21 mouse cellular contexts compared by ENCODE assay signal in the genomic region with DNA sequence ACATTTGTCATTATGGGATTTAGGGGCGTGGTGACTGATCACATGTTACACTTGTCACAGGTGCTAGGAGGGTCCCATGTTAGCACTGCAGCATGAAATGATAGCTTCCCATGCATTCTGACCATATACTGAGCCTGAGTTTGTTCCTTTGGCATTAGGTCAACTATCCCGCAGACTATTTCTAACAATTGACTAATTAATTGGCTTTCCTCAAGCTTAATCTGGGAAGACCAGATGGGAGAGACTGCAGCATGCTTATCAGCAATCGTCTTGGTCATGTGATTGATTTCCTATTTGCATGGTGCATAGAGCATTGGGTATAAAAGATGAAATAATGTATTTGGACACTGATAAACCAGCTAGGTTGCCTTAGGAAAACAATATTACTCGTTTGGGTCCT.
"Had no signal": no experiment of that assay in that cellular context is flagged by ENCODE, and none has a peak within 500 bp of the region (broad histone marks: within the 10 kb centered on the region; RNA-seq: fewer than 3 reads in every experiment).

No protein-coding gene starts in this region.

- H3K9ac ChIP-seq: heart, embryonic 13.5 days; heart, embryonic 15.5 days; hindbrain, embryonic 12.5 days; hindbrain, embryonic 14.5 days; intestine, embryonic 15.5 days; limb, embryonic 12.5 days; liver, embryonic 13.5 days had no signal

- DNase-seq: gastrocnemius, postnatal 25 days; heart, adult 18-20 months; heart, postnatal 14 days; heart, postnatal 4 days; kidney, adult 18-20 months; kidney, adult 8-10 months; kidney, postnatal 10 days; kidney, postnatal 25 days; kidney, postnatal 4 days; liver; liver, embryonic 13.5 days had no signal

- H3K27me3 ChIP-seq: heart, embryonic 15.5 days; hindbrain, embryonic 12.5 days; intestine, embryonic 15.5 days; limb, embryonic 12.5 days; liver, embryonic 13.5 days had no signal

- H3K4me1 ChIP-seq: heart, embryonic 13.5 days; heart, embryonic 15.5 days; hindbrain, embryonic 10.5 days; hindbrain, embryonic 12.5 days; intestine, embryonic 15.5 days; limb, embryonic 10.5 days; limb, embryonic 12.5 days; liver, embryonic 13.5 days had no signal

- H3K36me3 ChIP-seq: heart, embryonic 13.5 days; heart, embryonic 15.5 days; hindbrain, embryonic 10.5 days; hindbrain, embryonic 12.5 days; intestine, embryonic 15.5 days; limb, embryonic 10.5 days; limb, embryonic 12.5 days; liver, embryonic 13.5 days had no signal

- H3K4me3 ChIP-seq: heart, embryonic 13.5 days; heart, embryonic 15.5 days; hindbrain, embryonic 10.5 days; hindbrain, embryonic 12.5 days; intestine, embryonic 15.5 days; layer of hippocampus, adult 2 months; left cerebral cortex, adult 2 months; limb, embryonic 10.5 days; limb, embryonic 12.5 days; liver, embryonic 13.5 days had no signal

- H3K9me3 ChIP-seq: heart, embryonic 13.5 days; heart, embryonic 15.5 days; hindbrain, embryonic 10.5 days; hindbrain, embryonic 12.5 days; intestine, embryonic 15.5 days; limb, embryonic 10.5 days; limb, embryonic 12.5 days; liver, embryonic 13.5 days had no signal

- H3K27ac ChIP-seq: heart, embryonic 13.5 days; heart, embryonic 15.5 days; hindbrain, embryonic 10.5 days; hindbrain, embryonic 12.5 days; hindbrain, embryonic 14.5 days; intestine, embryonic 15.5 days; layer of hippocampus, adult 2 months; left cerebral cortex, adult 2 months; limb, embryonic 10.5 days; limb, embryonic 12.5 days; liver, embryonic 13.5 days had no signal
